Mouse (Mus musculus): Measurements from ENCODE around the gene Anapc5. TPM values are rescaled to one million over a fixed set of nuclear protein-coding genes. Genes with fewer than 3 reads are reported as not detected.

Anapc5 gene
- polyA plus RNA-seq, 1 experiment from 2014 or later, result 342 TPM

- H3K27ac ChIP-seq, result 0 out of 2 replicates have a peak overlapping the region, but pooled peaks have one; percentile 17
- H3K27me3 ChIP-seq (replicated peaks), result no peaks in the 10 kb centered on the region
- 66% methylated on average over 6 of the region's 6 CpGs for WGBS (ENCODE audit: insufficient replicate concordance)
- ATAC-seq, result no peak
- H3K9ac ChIP-seq, result no peak overlapping the region
- peaks cover 2% of the 10 kb centered on the region for H3K36me3 ChIP-seq
- no peak overlapping the region for H3K4me3 ChIP-seq
- H3K9me3 ChIP-seq (replicated peaks), result no peaks in the 10 kb centered on the region
- no peak overlapping the region for H3K4me2 ChIP-seq
- H3K4me1 ChIP-seq, result peaks cover 35% of the 10 kb centered on the region
Observed at GRCm38 (mm10) chr5:122824450-122824849, 3.3 kb upstream of the Anapc5 start.

- Histone ChIP-seq H3K27ac (peak overlapping the region; percentile 40), H3K4me1 (peaks cover 38% of the 10 kb centered on the region), H3K36me3 (peaks cover 7% of the 10 kb centered on the region), H3K4me2 (no peak overlapping the region), H3K9ac (no peak overlapping the region), H3K27me3 (replicated peaks) (no peaks in the 10 kb centered on the region), H3K9me3 (replicated peaks) (no peaks in the 10 kb centered on the region), H3K4me3 (no peak overlapping the region)
- WGBS (ENCODE audit: insufficient replicate concordance), result 76% methylated on average over 1 of the region's 1 CpGs
- no peak for ATAC-seq
Observed at GRCm38 (mm10) chr5:122823976-122824375, 2.8 kb upstream of the Anapc5 start.

DNA sequence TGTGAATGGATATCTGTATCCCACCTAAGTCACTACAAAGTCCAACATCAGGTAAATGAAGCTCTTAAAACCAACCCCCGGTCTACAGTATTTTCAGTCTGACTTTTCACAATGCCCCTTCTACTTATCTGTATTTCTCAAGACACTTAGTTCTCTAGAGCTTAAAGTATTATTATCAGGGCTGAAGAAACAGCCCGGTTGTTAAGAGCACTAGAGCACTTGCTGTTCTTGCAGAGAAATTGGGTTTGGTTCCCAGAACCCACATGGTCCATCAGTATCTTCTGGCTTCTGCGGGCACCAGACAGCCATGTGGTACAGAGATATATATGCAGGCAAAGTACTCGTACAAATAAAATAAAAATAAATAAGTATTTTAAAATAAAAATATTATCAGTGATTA lies 1.3 kb upstream of the Anapc5 start:
- ATAC-seq, result no peak
- Histone ChIP-seq H3K4me1 (peaks cover 49% of the 10 kb centered on the region), H3K27ac (peak overlapping the region; percentile 55), H3K27me3 (replicated peaks) (no peaks in the 10 kb centered on the region), H3K36me3 (peaks cover 22% of the 10 kb centered on the region), H3K9ac (no peak overlapping the region; the same call in 1 of the 2 replicates), H3K4me3 (no peak overlapping the region), H3K4me2 (no peak overlapping the region), H3K9me3 (replicated peaks) (no peaks in the 10 kb centered on the region)
- WGBS (ENCODE audit: insufficient replicate concordance), result 65% methylated on average over 4 of the region's 4 CpGs

DNA sequence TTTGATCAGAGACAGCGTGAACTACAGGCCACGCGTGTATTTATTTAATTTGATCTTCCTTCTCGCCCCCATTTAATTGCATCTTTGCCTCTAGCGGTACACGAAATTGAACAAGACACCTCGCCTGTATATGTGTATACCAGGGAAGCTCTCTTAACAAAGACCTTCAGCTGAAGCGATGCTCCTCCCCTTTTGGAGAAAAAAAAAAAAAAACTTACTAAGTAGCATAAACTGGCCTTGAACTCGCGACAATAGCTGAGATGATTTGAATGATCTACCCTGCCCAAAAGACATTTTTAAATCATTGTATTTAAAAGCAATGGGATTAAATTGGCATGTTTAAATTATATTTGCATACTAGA lies 366 bp upstream of the Anapc5 start:
- peak overlapping the region; percentile 91; the same call in 1 of the 2 replicates for H3K9ac ChIP-seq
- H3K4me3 ChIP-seq, result peak overlapping the region; percentile 85
- H3K9me3 ChIP-seq (replicated peaks), result no peaks in the 10 kb centered on the region
- peaks cover 31% of the 10 kb centered on the region for H3K36me3 ChIP-seq
- peak overlapping the region; percentile 82 for H3K4me2 ChIP-seq
- peak; percentile 50 for ATAC-seq
- peak overlapping the region; percentile 97; the same call in 1 of the 2 replicates for H3K27ac ChIP-seq
- no peaks in the 10 kb centered on the region for H3K27me3 ChIP-seq (replicated peaks)
- under 1% methylated on average over 10 of the region's 10 CpGs for WGBS (ENCODE audit: insufficient replicate concordance)
- H3K4me1 ChIP-seq, result peaks cover 49% of the 10 kb centered on the region

GRCm38 (mm10) chr5:122812699-122813098 lies 8.4 kb downstream of the Anapc5 start:
- Histone ChIP-seq H3K27me3 (replicated peaks) (no peaks in the 10 kb centered on the region), H3K4me2 (no peak overlapping the region), H3K36me3 (peaks cover 94% of the 10 kb centered on the region), H3K27ac (no peak overlapping the region), H3K4me1 (peaks cover 6% of the 10 kb centered on the region), H3K9ac (no peak overlapping the region), H3K9me3 (replicated peaks) (no peaks in the 10 kb centered on the region), H3K4me3 (no peak overlapping the region)
- ATAC-seq, result no peak
- 68% methylated on average over 3 of the region's 3 CpGs for WGBS (ENCODE audit: insufficient replicate concordance)

DNA sequence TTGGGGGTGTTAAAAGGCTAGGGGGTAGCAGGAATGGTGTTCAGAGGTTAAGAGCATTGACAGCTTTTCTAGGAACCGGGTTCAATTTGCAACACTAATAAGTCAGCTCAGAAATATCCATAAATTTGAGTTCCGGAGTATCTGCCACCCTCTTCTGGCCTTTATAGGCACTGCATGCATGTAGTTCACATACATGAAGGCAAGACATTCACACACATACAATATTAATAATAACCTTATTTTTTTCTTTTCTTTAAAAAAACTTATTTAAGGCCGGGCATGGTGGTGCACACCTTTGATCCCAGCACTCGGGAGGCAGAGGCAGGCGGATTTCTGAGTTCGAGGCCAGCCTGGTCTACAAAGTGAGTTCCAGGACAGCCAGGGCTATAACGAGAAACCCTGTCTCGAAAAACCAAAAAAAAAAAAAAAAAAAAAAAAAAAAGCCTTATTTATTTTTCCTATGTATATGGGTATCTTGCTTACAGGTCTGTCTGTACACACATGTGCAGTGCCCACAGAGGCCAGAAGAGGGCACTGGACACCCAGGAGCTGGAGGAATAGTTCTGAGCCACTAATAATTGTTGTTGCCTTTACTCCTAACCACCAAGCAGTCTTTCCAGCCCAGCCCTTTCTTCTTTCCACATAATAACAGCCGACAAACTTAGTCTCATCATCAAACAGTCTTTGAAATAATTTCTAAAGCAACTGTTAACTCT lies 9.6 kb downstream of the Anapc5 start:
- Histone ChIP-seq H3K36me3 (peaks cover 94% of the 10 kb centered on the region), H3K4me2 (no peak overlapping the region), H3K9me3 (replicated peaks) (no peaks in the 10 kb centered on the region), H3K27ac (no peak overlapping the region), H3K4me1 (peaks cover 6% of the 10 kb centered on the region), H3K4me3 (no peak overlapping the region), H3K9ac (no peak overlapping the region), H3K27me3 (replicated peaks) (no peaks in the 10 kb centered on the region)
- ATAC-seq, result 0 out of 2 replicates have a peak, but pooled peaks have one; percentile 55
- 81% methylated on average over 9 of the region's 9 CpGs for WGBS (ENCODE audit: insufficient replicate concordance)

DNA sequence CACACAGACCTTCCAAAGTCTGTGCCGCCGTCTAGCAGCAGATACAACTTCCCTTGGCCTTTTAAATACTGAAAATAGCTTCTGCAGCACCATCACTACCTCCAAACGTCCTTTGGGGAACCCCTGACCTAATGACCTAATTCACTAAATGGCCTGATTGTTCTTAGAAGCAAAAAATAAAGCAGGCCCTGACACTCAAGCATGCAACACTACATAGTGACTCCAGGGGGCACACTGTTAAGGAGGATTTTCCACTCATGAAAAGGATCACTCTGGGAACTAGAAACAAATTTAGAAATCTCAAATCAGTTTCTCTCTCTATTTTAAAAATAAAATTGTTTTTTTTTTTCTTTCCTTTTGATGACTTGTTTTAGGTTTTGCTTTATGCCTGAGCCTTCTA lies 15.6 kb downstream of the Anapc5 start:
- Histone ChIP-seq H3K4me1 (peaks cover 16% of the 10 kb centered on the region), H3K27me3 (replicated peaks) (no peaks in the 10 kb centered on the region), H3K4me2 (no peak overlapping the region), H3K9ac (no peak overlapping the region), H3K9me3 (replicated peaks) (no peaks in the 10 kb centered on the region), H3K36me3 (peaks cover 99% of the 10 kb centered on the region), H3K4me3 (no peak overlapping the region), H3K27ac (no peak overlapping the region)
- ATAC-seq, result no peak
- 71% methylated on average over 3 of the region's 3 CpGs for WGBS (ENCODE audit: insufficient replicate concordance)

- ATAC-seq, result no peak
- Histone ChIP-seq H3K9ac (no peak overlapping the region), H3K9me3 (replicated peaks) (no peaks in the 10 kb centered on the region), H3K4me2 (no peak overlapping the region), H3K36me3 (peaks cover 100% of the 10 kb centered on the region), H3K4me1 (peaks cover 38% of the 10 kb centered on the region), H3K4me3 (no peak overlapping the region), H3K27ac (no peak overlapping the region), H3K27me3 (replicated peaks) (no peaks in the 10 kb centered on the region)
- WGBS (ENCODE audit: insufficient replicate concordance), result 85% methylated on average over 9 of the region's 9 CpGs
Observed at GRCm38 (mm10) chr5:122802706-122803105, 18.4 kb downstream of the Anapc5 start.

GRCm38 (mm10) chr5:122801684-122802083 lies 19.5 kb downstream of the Anapc5 start:
- Histone ChIP-seq H3K4me1 (peaks cover 38% of the 10 kb centered on the region), H3K36me3 (peaks cover 97% of the 10 kb centered on the region), H3K9me3 (replicated peaks) (no peaks in the 10 kb centered on the region), H3K4me3 (no peak overlapping the region), H3K27me3 (replicated peaks) (no peaks in the 10 kb centered on the region), H3K27ac (peak overlapping the region; percentile 59; the same call in 1 of the 2 replicates), H3K4me2 (no peak overlapping the region), H3K9ac (no peak overlapping the region)
- 95% methylated on average over 8 of the region's 8 CpGs for WGBS (ENCODE audit: insufficient replicate concordance)
- no peak for ATAC-seq

GRCm38 (mm10) chr5:122800345-122801010 lies 20.7 kb downstream of the Anapc5 start:
- Histone ChIP-seq H3K4me1 (peaks cover 38% of the 10 kb centered on the region), H3K4me2 (no peak overlapping the region), H3K4me3 (no peak overlapping the region), H3K27ac (peak overlapping the region; percentile 59), H3K36me3 (peaks cover 97% of the 10 kb centered on the region), H3K27me3 (replicated peaks) (no peaks in the 10 kb centered on the region), H3K9ac (no peak overlapping the region), H3K9me3 (replicated peaks) (no peaks in the 10 kb centered on the region)
- no peak for ATAC-seq
- 79% methylated on average over 13 of the region's 13 CpGs for WGBS (ENCODE audit: insufficient replicate concordance)

DNA sequence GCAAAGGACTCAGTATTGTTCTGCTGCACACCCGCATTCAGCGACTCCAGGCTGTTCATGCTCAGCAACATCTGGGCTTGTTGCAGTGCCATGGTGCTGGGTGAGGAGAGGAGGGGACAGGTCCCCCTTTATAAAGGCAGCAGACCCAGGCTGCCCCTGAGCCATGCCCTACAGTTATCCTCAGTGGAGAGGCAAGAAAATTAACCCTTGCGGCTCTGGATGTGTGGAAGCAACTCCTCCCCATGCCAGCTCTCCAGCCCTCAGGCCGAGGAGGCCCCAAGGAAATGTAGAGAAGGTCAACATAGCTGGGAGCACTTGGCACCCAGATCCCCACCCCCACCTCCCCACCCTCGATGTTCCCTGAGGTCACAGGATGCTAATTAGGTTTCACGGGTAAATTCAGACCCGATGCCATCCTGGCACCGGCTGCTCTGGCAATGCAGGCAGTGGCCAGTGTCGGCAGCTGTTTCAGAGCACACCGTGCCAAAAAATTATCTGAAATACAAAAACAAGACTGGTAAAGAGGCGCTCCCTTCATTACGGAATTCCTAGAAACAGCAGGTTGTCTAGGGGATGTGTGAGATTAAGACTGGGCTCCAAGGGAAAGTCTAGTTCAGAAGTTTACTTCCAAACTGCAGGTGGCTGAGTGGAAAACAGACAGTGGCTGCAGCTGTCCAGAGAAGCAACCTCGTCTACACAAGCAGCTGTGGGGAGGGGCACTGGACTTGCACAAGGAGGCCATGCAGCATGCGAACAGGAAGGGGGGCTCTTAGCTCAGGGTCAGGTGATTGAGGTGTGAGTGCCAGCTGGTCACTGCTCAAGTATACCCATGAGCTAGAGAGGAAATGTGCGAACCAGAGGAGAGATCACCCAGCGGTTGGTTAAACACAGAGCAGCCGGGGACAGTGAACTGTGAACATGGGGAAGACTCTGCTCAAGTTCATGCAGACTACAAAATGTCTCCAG lies 21.5 kb downstream of the Anapc5 start:
- peaks cover 97% of the 10 kb centered on the region for H3K36me3 ChIP-seq
- no peak overlapping the region for H3K4me2 ChIP-seq
- no peaks in the 10 kb centered on the region for H3K9me3 ChIP-seq (replicated peaks)
- ATAC-seq, result peak; percentile 9; the same call in 1 of the 2 replicates
- H3K9ac ChIP-seq, result no peak overlapping the region
- H3K27ac ChIP-seq, result peak overlapping the region; percentile 45
- peaks cover 38% of the 10 kb centered on the region for H3K4me1 ChIP-seq
- no peak overlapping the region for H3K4me3 ChIP-seq
- WGBS (ENCODE audit: insufficient replicate concordance), result 88% methylated on average over 17 of the region's 17 CpGs
- no peaks in the 10 kb centered on the region for H3K27me3 ChIP-seq (replicated peaks)
